Mouse (Mus musculus) CH12F3 (cell line): ENCODE measurements around the gene Lrrn2.

Experiments used
- in situ Hi-C: fragments of 300-500 bp; cut with MboI; formaldehyde crosslinking; loops from 2 replicates; pipeline ENCODE4 v1.14.3; 2020; ENCODE audit warnings: low sequenced_read_pairs

The Lrrn2 gene

GRCm38 (mm10) chr1:132880161-132881005, at the start of gene Lrrn2:
Lrrn2 (plus strand) TSS chr1:132880273.
- in situ Hi-C loops, result no loop called here

- in situ Hi-C loops, result no loop called here
Observed at GRCm38 (mm10) chr1:132831963-132832362, 48.1 kb upstream of the Lrrn2 start.

GRCm38 (mm10) chr1:132834037-132834436, 46.0 kb upstream of the Lrrn2 start:
- in situ Hi-C loops, result no loop called here

GRCm38 (mm10) chr1:132836895-132837294, 43.2 kb upstream of the Lrrn2 start:
- in situ Hi-C loops, result no loop called here

GRCm38 (mm10) chr1:132837691-132838090, 42.4 kb upstream of the Lrrn2 start:
- in situ Hi-C loops, result no loop called here

- in situ Hi-C loops, result no loop called here
Observed at GRCm38 (mm10) chr1:132838371-132838770, 41.7 kb upstream of the Lrrn2 start.

GRCm38 (mm10) chr1:132843612-132844011, 36.5 kb upstream of the Lrrn2 start:
- in situ Hi-C loops, result no loop called here

GRCm38 (mm10) chr1:132844088-132844804, 35.8 kb upstream of the Lrrn2 start:
- in situ Hi-C loops, result no loop called here

- in situ Hi-C loops, result no loop called here
Observed at GRCm38 (mm10) chr1:132845766-132846165, 34.3 kb upstream of the Lrrn2 start.

- in situ Hi-C loops, result no loop called here
Observed at GRCm38 (mm10) chr1:132850809-132851208, 29.3 kb upstream of the Lrrn2 start.

- in situ Hi-C loops, result no loop called here
Observed at GRCm38 (mm10) chr1:132851296-132851695, 28.8 kb upstream of the Lrrn2 start.

- in situ Hi-C loops, result no loop called here
Observed at GRCm38 (mm10) chr1:132851771-132852170, 28.3 kb upstream of the Lrrn2 start.

- in situ Hi-C loops, result no loop called here
Observed at GRCm38 (mm10) chr1:132853312-132853711, 26.8 kb upstream of the Lrrn2 start.

- in situ Hi-C loops, result no loop called here
Observed at GRCm38 (mm10) chr1:132858516-132859383, 21.3 kb upstream of the Lrrn2 start.

GRCm38 (mm10) chr1:132864220-132864619, 15.9 kb upstream of the Lrrn2 start:
- in situ Hi-C loops, result no loop called here

- in situ Hi-C loops, result no loop called here
Observed at GRCm38 (mm10) chr1:132865585-132865984, 14.5 kb upstream of the Lrrn2 start.

- in situ Hi-C loops, result no loop called here
Observed at GRCm38 (mm10) chr1:132870327-132870726, 9.7 kb upstream of the Lrrn2 start.

- in situ Hi-C loops, result no loop called here
Observed at GRCm38 (mm10) chr1:132878951-132879610, 992 bp upstream of the Lrrn2 start.

GRCm38 (mm10) chr1:132879801-132880160, 292 bp upstream of the Lrrn2 start:
- in situ Hi-C loops, result no loop called here

GRCm38 (mm10) chr1:132881041-132881761, 1.1 kb downstream of the Lrrn2 start:
- in situ Hi-C loops, result no loop called here
